Mouse (Mus musculus) liver, adult 2 months (tissue): Measurements from ENCODE around the gene Cxcr5. TPM values are rescaled to one million over a fixed set of nuclear protein-coding genes. Genes with fewer than 3 reads are reported as not detected.

Source experiments
- DNase-seq: peaks from one replicate; pipeline ENCODE4 v3.0.0-alpha.2; 2011; ENCODE audit warnings: low read depth, low spot score; ENCODE audit errors: extremely low read depth
- H3K27ac ChIP-seq: fragments of 200-500 bp; replicated peaks from 2 replicates; pipeline ENCODE4 v1.5.1; 2012; ENCODE audit warnings: low read depth, mild to moderate bottlenecking, control low read depth, inconsistent platforms, low read length; ENCODE audit not compliant: insufficient read depth
- H3K27me3 ChIP-seq: fragments of 200-500 bp; 2 replicates; pipeline ENCODE4 v1.6.1; 2012; ENCODE audit warnings: mild to moderate bottlenecking, moderate library complexity, low read length, inconsistent platforms; ENCODE audit not compliant: control insufficient read depth, insufficient read depth
- H3K36me3 ChIP-seq: fragments of 200-500 bp; 2 replicates; pipeline ENCODE4 v1.6.1; 2012; ENCODE audit warnings: low read length, inconsistent platforms; ENCODE audit not compliant: control insufficient read depth, insufficient read depth
- H3K4me1 ChIP-seq: fragments of 200-500 bp; 2 replicates; pipeline ENCODE4 v1.6.1; 2011; ENCODE audit warnings: low read length; ENCODE audit not compliant: control insufficient read depth, insufficient read depth
- H3K4me3 ChIP-seq: fragments of 200-500 bp; 2 replicates; pipeline ENCODE4 v1.5.1; 2011; ENCODE audit warnings: low read depth, mild to moderate bottlenecking, control low read depth, low read length, moderate library complexity; ENCODE audit not compliant: insufficient read depth
- H3K79me2 ChIP-seq: fragments of 200-500 bp; 2 replicates; pipeline ENCODE4 v1.6.1; 2012; ENCODE audit warnings: inconsistent platforms, mild to moderate bottlenecking, low read length, moderate library complexity; ENCODE audit not compliant: control insufficient read depth, insufficient read depth
- H3K9ac ChIP-seq: fragments of 200-500 bp; 2 replicates; pipeline ENCODE4 v1.6.1; 2012; ENCODE audit warnings: low read depth, mild to moderate bottlenecking, control low read depth, inconsistent platforms, low read length
- CTCF ChIP-seq: fragments of 200-500 bp; IDR thresholded peaks from 2 replicates; pipeline ENCODE4 v1.5.1; 2011; ENCODE audit warnings: low read depth, low read length, control low read depth
- POLR2A ChIP-seq: fragments of 200-500 bp; IDR thresholded peaks from 2 replicates; pipeline ENCODE4 v1.6.1; 2011; ENCODE audit warnings: low read length, control low read depth; ENCODE audit not compliant: insufficient read depth; ENCODE audit errors: extremely low read depth
- WGBS: fragments of 180-500 bp; shearing (Covaris S2); methylation state at CpG from one replicate; pipeline ENCODE4 v1.1.7; 2018; 5-methylcytosine and 5-hydroxymethylcytosine counted together
- polyA plus RNA-seq: library from polyadenylated mRNA; depleted of rRNA; stranded (reverse); fragments of >200 nt; gene quantifications from 2 replicates; pipeline ENCODE4 v1.2.3, GENCODE M21; 2012
- total RNA-seq: library from RNA; depleted of rRNA; stranded (reverse); fragments of >200 nt; gene quantifications from 2 replicates; pipeline ENCODE4 v1.2.3, GENCODE M21; 2014

The Cxcr5 gene
- total and polyA plus RNA-seq, 2 experiments = 0.18 to 1.4 TPM

- no peak for DNase-seq
- no peak overlapping the region for H3K9ac ChIP-seq
- no peak for TF ChIP-seq POLR2A
- TF ChIP-seq CTCF = no peak
- no peak overlapping the region for H3K27ac ChIP-seq
- H3K79me2 ChIP-seq = no peaks in the 10 kb centered on the region
- WGBS = 33% methylated on average over 12 of the region's 12 CpGs
- H3K4me1 ChIP-seq = no peaks in the 10 kb centered on the region
- no peaks in the 10 kb centered on the region for H3K36me3 ChIP-seq
- no peaks in the 10 kb centered on the region for H3K27me3 ChIP-seq
- no peak overlapping the region for H3K4me3 ChIP-seq
Measured at GRCm38 (mm10) chr9:44562936-44563335, 1.3 kb upstream of the Cxcr5 start.

GRCm38 (mm10) chr9:44552161-44552560, 9.5 kb downstream of the Cxcr5 start:
- Histone ChIP-seq H3K27me3 (no peaks in the 10 kb centered on the region), H3K9ac (no peak overlapping the region), H3K27ac (peak overlapping the region; percentile 36; the same call in 1 of the 2 replicates), H3K79me2 (no peaks in the 10 kb centered on the region), H3K4me3 (no peak overlapping the region), H3K4me1 (no peaks in the 10 kb centered on the region), H3K36me3 (no peaks in the 10 kb centered on the region)
- DNase-seq = no peak
- WGBS = 76% methylated on average over 8 of the region's 8 CpGs
- no peak for TF ChIP-seq CTCF
- TF ChIP-seq POLR2A = no peak

GRCm38 (mm10) chr9:44551138-44551537, 10.5 kb downstream of the Cxcr5 start:
- Histone ChIP-seq H3K36me3 (no peaks in the 10 kb centered on the region), H3K79me2 (no peaks in the 10 kb centered on the region), H3K4me1 (no peaks in the 10 kb centered on the region), H3K4me3 (no peak overlapping the region), H3K9ac (no peak overlapping the region), H3K27me3 (no peaks in the 10 kb centered on the region), H3K27ac (no peak overlapping the region)
- peak; percentile 31 for DNase-seq
- TF ChIP-seq POLR2A = no peak
- no peak for TF ChIP-seq CTCF
- 80% methylated on average over 10 of the region's 10 CpGs for WGBS

- no peaks in the 10 kb centered on the region for H3K4me1 ChIP-seq
- WGBS = 95% methylated on average over 8 of the region's 8 CpGs
Measured at GRCm38 (mm10) chr9:44548412-44549152, 13.1 kb downstream of the Cxcr5 start.

GRCm38 (mm10) chr9:44544986-44545385, 16.7 kb downstream of the Cxcr5 start:
- Histone ChIP-seq H3K9ac (no peak overlapping the region), H3K27me3 (no peaks in the 10 kb centered on the region), H3K4me1 (no peaks in the 10 kb centered on the region), H3K4me3 (no peak overlapping the region), H3K27ac (no peak overlapping the region), H3K79me2 (no peaks in the 10 kb centered on the region), H3K36me3 (no peaks in the 10 kb centered on the region)
- DNase-seq = no peak
- WGBS = 94% methylated on average over 3 of the region's 3 CpGs
- TF ChIP-seq POLR2A = no peak
- TF ChIP-seq CTCF = no peak

More at GRCm38 (mm10) chr9:44548412-44549152, 13.1 kb downstream of the Cxcr5 start:
- no peak overlapping the region for H3K9ac ChIP-seq
- no peak for DNase-seq
- no peak overlapping the region for H3K27ac ChIP-seq
- H3K36me3 ChIP-seq = no peaks in the 10 kb centered on the region
- TF ChIP-seq POLR2A = no peak
- TF ChIP-seq CTCF = no peak
- H3K27me3 ChIP-seq = no peaks in the 10 kb centered on the region
- H3K79me2 ChIP-seq = no peaks in the 10 kb centered on the region
- H3K4me3 ChIP-seq = no peak overlapping the region

- Histone ChIP-seq H3K9ac (no peak overlapping the region), H3K4me3 (no peak overlapping the region), H3K27ac (no peak overlapping the region), H3K4me1 (0 out of 2 replicates have a peak, but pooled peaks cover under 1% of the 10 kb centered on the region), H3K36me3 (no peaks in the 10 kb centered on the region), H3K27me3 (no peaks in the 10 kb centered on the region), H3K79me2 (no peaks in the 10 kb centered on the region)
- TF ChIP-seq CTCF (no peak), POLR2A (no peak)
- DNase-seq = no peak
- WGBS = 82% methylated on average over 4 of the region's 4 CpGs
Measured at GRCm38 (mm10) chr9:44542364-44542763, 19.3 kb downstream of the Cxcr5 start.
